Mouse (Mus musculus) G1E-ER4 (cell line): Measurements from ENCODE around the gene Il1r1. TPM values are rescaled to one million over a fixed set of nuclear protein-coding genes. Genes with fewer than 3 reads are reported as not detected.

Experiments used
- GATA1 ChIP-seq: IDR thresholded peaks from one replicate; pipeline ENCODE4 v1.8.0; 2012; ENCODE audit warnings: low read length, inconsistent platforms
- polyA plus RNA-seq: library from polyadenylated mRNA; stranded (reverse); fragments of >175 nt; gene quantifications from 2 replicates; pipeline ENCODE4 v1.2.3, GENCODE M21; 2012

Gene Il1r1
- polyA plus RNA-seq, 1 experiment, result not detected

DNA sequence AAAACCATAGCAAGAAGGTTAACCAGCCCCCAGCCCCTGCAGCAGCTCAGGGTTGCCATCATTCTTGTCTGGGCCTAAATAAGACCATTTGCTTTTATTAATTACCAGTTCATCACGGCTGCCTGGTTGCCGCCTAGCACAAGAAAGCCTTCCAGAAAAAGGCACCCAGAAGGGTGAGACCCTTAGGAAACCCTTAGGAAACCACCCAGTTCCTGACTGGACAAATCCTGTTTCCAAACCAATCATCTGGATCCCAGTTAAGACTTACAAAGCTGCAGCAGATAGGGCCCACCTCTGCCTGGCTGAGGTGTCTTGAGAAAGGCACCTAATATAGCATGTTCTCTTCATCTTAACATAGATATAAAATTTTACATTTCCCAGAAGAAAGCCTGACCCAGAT, 1.3 kb upstream of the Il1r1 start:
- no peak for TF ChIP-seq GATA1

DNA sequence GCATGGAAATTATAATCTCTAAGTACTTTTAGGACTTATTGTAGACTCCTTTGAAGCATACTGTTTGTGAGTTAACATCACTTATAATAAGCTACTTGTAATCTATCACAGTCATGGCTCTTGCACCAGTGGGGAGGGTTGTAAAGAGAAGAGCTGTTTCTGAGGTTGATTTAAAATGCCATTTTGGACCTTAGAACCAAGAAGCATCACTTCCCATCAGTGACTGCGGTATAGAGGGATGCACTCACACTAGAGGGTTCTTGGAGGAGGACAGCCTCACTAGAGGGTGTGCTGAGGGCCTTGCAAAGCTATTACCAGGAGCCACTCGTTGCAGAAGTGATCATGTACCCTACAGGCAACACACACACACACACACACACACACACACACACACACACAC, 700 bp downstream of the Il1r1 start:
- TF ChIP-seq GATA1, result no peak

DNA sequence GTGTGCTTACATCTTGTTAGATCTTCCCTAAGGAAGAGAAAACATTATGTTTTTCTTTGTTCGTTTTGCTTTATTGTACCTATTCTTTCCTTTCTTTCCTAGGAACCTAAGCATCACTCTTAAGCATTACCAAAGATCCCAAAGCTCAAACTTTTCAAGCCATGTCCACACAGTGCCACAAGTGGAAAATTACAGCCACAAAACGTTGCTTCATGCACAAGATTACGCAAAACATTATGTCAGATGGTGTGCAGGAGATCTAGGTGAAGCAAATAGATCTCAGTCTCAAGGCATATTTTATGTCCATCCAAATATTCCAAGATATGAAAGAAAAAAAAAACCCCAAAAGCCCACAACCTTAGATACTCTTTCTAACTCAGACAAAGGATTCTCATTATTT, 4.2 kb downstream of the Il1r1 start:
- no peak for TF ChIP-seq GATA1

DNA sequence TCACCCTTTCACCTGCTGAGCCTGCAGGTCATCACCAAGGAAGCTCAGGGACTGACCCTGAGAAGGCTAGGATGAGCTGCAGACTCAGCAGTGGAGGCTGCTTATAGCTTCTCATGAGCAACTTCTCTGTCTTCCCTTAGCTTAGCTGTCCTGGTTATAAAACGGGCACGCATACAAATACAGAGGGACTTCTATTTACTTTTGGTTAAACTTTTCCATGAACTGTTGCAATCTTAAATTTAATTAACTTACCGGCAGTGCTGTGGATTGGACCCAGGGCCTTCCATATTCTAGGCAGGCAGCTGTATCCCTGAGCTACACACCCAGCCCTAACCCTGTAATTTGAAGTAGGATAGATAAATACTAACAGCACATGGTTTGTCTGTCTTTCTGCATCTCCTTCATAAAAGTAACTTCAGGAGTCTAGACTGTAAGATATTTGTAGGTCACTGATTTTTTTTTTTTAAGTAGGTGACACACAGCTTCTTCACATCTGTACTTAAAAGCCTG, 4.9 kb downstream of the Il1r1 start:
- no peak for TF ChIP-seq GATA1

DNA sequence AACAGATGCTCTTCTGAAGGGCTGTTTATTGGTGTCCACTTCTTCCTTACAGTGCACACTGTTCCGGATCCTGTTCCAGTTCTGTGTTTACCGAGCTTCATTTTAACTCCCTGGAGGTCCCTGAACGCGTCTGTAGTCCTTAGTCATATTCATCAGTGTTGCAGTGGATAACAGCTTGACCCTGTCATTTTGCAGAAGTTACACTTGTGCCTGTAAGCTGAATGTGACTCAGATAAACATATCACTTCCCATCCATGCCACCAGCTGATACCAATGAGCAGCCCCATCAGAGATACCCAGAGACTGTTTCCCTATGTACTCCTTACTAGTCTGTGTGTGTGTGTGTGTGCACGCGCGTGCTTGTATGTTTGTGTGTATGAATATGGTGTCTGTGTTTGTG, 5.5 kb downstream of the Il1r1 start:
- no peak for TF ChIP-seq GATA1

DNA sequence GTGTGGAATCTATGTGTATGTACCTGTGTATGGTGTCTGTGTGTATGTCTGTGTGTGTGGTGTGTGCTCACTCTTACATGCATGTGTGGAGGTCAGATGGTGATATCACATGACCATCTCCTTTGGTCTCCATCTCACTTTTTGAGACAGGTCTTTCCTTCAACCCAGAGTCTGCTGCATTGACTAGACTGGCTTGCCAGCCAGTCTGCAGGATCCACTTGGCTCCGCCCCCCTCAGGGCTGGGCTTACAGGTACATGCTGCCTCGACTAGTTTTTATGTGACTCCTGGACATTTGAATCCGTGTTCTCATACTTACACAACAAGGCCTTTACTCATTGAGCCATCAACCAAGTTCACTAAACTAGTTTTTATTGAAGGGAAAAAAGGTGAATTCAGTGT, 6.2 kb downstream of the Il1r1 start:
- no peak for TF ChIP-seq GATA1

DNA sequence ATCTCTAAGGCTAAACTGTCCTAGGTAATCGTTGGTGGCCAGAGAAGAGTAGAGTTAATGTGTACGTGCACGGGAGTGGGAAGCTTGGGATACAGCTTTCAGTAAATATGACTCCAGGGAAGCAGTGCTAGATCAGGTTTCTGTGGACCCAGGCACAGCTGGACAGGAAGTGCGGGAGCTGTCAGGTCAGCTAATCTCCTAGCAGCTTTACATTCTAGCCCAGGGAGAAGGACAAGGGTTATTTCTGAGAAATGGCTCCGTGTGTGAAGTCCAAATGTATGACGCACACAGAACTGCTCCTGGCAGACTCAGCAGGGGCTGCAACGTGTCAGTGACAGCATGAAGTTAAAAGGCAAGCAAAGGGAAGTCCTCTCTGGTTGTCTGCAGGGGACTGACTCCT, 8.3 kb downstream of the Il1r1 start:
- no peak for TF ChIP-seq GATA1

DNA sequence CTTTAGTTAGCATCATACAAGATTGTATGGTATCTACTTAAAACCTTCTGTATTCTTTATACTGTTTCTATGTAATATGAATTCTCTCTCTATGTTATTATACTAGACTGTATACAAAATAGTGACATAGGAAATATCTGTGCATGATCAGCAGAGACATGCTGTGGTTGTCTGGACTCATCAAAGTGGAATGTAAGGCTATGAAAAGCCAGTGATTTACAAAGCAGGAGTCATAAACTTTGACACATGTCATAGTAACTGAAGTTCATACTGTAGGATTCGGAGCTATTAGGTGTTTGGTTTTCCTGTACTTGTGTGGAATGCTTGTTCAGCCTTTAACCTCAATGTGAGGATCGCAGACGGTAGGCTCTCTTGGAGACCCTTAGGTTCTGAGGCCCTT, 8.7 kb downstream of the Il1r1 start:
- TF ChIP-seq GATA1, result no peak

DNA sequence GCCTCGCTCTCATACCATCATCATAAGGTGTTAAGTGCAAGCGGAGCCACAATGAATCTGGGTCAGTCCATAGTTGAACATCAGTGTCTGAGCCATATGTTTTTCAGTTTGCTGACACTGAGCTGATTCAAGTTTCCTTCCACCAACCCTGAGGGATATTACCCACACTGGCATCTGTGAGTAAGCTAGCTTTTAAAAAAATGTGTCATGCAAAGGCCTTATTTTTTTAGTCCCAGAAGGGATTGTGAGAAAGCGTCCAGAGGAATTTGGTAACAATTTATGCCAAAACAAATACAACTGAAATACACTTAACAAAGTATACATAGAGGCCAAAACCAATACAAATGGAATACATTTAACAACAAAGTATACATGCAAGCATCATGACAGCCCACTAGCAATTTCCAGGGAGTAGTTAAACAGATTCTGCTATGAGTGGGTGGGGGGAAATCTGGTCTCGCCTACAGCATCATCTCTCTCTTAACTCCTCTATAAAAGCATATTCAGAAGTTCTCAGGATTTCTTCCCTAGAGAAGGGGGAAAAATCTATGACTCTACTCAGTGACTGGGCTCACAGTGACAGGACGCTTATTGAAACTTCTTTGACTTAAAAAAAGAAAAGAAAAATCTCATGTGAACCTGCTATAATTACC, 10.8 kb downstream of the Il1r1 start:
- no peak for TF ChIP-seq GATA1

DNA sequence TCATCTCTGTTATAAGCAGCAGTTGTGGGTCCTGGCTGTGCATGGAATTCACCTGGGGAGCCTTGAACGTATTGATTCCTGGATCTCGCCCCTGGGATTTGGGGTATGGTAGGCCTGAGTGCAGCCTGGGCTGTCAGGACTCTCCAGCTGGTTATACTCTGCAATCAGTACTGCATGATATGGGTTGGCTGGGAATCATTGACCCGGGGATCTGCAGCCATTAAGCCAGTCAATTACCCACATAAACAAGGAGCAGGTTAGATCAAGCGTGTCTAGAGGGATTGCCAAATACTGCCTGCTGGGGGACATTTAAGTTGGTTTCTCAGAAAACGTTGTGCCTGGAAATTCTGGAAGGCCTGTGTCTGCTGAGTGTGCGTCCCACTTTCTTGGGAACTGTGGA, 11.8 kb downstream of the Il1r1 start:
- no peak for TF ChIP-seq GATA1

DNA sequence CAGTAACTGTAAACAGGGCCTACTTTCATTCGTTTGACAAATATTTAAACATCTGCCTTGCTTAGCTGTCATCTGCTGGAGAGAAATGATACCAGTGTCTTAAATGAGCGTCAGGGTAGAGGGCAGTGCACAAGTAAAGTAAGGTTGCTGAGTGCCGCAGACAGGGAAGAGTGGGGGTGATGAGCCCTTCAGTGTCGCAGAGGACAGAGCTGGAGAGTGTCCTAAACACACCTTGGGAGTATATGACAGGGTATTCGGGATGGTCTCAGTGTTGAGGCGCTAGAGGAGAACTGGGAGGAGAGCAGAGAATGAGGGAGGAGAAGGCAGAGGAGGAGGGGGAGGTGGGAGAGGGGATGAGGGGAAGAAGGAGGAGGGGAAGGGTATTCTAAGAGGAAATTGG, 12.2 kb downstream of the Il1r1 start:
- no peak for TF ChIP-seq GATA1

DNA sequence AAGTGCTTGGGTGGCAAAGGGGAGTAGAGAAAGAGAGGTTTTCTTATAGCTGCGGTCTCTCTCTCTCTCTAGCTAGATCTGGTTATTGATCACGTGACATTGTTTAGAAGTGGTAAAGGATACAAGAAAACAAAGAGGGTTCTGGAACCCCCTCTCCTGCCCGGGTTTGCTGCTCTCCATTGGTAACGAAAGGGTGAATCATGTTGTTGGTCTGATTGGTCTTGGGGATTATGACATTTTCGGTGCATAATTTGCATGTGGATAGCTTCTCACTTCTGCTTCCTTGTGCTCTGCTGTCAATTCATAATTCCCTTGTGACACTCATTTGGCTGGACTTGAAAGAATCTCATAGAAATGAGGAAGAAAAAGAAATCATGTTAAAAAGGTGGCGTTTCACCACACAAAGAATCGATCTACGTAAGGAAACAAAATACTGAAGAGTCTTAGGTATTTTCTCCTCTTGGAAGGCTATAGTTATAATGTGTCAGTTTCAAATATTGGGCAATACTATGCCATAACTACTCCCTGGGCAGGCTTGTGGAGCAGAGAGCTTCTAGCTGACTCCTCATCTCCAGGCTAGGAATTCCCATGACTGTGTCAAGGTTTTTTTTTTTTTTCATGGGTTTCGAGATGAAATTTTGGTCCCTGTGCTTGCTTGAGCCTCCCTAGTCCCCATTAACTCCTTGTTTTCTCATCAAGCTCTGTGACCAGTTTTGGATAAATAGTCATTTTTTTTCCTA, 15.6 kb downstream of the Il1r1 start:
- no peak for TF ChIP-seq GATA1

DNA sequence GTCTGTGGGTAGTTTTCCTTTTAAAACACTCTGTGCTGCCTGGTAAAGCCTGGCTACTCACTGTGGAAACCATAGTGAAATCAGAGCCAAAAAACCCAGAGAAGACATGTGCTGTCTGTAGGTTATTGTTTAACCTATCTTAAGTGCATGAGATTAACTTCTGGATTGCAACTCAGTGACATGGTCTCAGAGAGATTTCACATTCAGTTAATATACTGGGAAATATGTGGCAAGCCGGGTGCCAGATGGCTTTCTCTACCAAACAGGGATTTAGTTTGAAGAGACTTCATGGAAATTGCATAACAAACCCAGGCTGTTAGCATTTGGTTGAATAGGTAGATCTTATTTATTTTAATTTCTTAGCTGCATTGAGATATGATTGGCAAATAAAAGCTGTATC, 17.8 kb downstream of the Il1r1 start:
- no peak for TF ChIP-seq GATA1

DNA sequence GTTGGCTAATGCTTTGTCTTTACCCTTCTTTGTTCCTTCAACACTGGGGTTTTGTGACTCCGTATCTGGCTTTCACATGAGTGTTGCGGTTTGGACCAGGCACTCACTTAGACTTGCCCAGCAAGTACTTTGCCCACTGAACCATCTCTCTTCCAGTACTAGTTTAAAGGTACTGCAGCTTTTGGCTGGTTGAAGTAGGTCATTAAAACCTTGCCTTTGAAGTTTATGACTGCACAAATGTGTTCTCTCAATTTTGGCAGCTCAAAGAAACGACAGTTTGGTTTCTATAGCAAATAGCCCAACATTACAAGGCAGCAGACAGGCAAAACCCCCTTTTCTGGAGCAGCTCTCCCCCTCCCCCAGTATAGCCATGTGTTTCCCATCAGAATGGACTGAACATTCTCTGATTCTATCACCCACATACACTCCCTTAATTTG, 18.7 kb downstream of the Il1r1 start:
- no peak for TF ChIP-seq GATA1

DNA sequence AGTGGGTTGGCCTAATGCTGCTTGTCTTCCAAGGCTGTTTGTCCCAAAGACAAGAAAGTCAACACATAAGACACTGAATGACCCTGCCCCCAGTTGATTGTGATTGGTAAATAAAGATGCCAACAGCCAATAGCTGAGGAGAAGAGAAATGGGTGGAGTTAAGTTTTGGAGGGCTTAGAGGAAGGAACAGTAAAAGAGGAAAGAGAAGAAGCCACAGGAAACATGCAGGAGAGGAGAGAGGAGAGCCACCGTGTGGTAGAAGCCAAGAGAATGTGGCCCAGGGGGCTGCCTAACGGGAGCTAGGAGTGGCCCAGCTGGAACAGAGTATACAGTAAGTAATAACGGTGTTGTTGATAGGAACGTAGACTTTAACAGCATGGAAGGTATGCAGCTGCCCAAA, 25.5 kb downstream of the Il1r1 start:
- TF ChIP-seq GATA1, result no peak

DNA sequence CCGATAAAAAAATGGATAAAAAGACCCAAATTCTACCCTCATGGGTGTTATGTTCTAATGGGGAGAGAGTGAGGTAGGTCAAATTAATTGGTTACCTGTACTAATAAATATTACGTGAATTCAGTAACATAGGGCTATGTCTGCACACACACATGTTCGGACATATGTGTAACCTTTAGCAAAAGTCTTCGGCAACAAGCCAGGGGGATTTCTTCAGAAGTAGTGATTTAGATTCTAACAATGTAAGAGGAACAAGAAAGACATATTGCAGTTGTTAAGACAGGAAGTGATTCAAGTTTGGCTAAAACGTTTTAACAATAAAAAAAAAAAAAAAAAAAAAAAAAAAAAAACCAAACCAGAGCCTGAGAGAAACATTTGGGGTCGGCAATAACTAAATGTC, 27.6 kb downstream of the Il1r1 start:
- no peak for TF ChIP-seq GATA1

DNA sequence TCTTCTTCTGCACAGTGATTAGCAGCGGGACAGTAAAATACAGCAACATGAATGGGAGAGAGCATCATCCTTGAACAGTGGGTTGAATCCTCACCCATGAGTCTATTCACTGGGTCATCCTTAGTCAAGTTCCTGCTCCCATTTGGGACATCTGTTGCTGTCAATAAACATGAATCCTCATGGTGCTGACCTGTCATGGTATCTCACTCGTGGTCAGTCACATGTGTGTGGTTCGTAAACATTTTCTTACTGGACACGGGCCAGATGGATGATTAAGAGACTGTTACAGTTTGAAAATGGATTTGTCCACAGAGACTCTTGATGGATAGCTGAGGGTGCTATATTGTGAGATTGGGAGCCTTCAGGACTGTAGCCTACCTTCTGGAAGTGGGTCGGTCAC, 29.1 kb downstream of the Il1r1 start:
- TF ChIP-seq GATA1, result no peak
